Mouse (Mus musculus) gastrocnemius, postnatal 36 days (tissue): ENCODE results near the gene Ldlrad3. TPM values are rescaled to one million over a fixed set of nuclear protein-coding genes. Genes with fewer than 3 reads are reported as not detected.

Source experiments
- DNase-seq, 2 experiments: peaks; one replicate each; pipeline ENCODE4 v3.0.0; 2022
- intact Hi-C: fragments of 180-260 bp; cut with DNase I; formaldehyde crosslinking; loops from one replicate; pipeline ENCODE4 v1.15.1; 2025
- total RNA-seq, 2 experiments: library from RNA; stranded (reverse); gene quantifications; 2 replicates each; pipeline ENCODE4 v1.2.3; 2021

Gene Ldlrad3
- total RNA-seq, 2 experiments from 2014 or later, result 4.1 to 5.4 TPM

GRCm38 (mm10) chr2:102021371-102022084, 164.7 kb downstream of the Ldlrad3 start:
- no peak for DNase-seq
- intact Hi-C loops, result loop anchor here (5.0 kb wide), 1 partner anchor 114 kb away; no protein-coding TSS in a partner anchor

GRCm38 (mm10) chr2:102020546-102020945, 165.6 kb downstream of the Ldlrad3 start:
- DNase-seq, result no peak
- intact Hi-C loops, result loop anchor here (5.0 kb wide), 1 partner anchor 113 kb away; no protein-coding TSS in a partner anchor

GRCm38 (mm10) chr2:102014538-102015113, 171.6 kb downstream of the Ldlrad3 start:
- DNase-seq, result no peak
- intact Hi-C loops, result no loop called here

- DNase-seq, result no peak
- intact Hi-C loops, result no loop called here
Measured at GRCm38 (mm10) chr2:102011311-102011975, 174.7 kb downstream of the Ldlrad3 start.

- DNase-seq, result peak in 1 of 2 experiments; percentile 17
- intact Hi-C loops, result no loop called here
Measured at GRCm38 (mm10) chr2:102009766-102010265, 176.4 kb downstream of the Ldlrad3 start.

GRCm38 (mm10) chr2:102006143-102006542, 180.0 kb downstream of the Ldlrad3 start:
- no peak for DNase-seq
- intact Hi-C loops, result no loop called here

GRCm38 (mm10) chr2:102005377-102006007, 180.7 kb downstream of the Ldlrad3 start:
- no peak for DNase-seq
- intact Hi-C loops, result no loop called here

GRCm38 (mm10) chr2:102003776-102004264, 182.4 kb downstream of the Ldlrad3 start:
- intact Hi-C loops, result no loop called here
- no peak for DNase-seq

- no peak for DNase-seq
- intact Hi-C loops, result no loop called here
Measured at GRCm38 (mm10) chr2:102002974-102003775, 183.0 kb downstream of the Ldlrad3 start.

GRCm38 (mm10) chr2:102002408-102002973, 183.7 kb downstream of the Ldlrad3 start:
- intact Hi-C loops, result no loop called here
- no peak for DNase-seq

- intact Hi-C loops, result no loop called here
- DNase-seq, result no peak
Measured at GRCm38 (mm10) chr2:102001661-102002060, 184.5 kb downstream of the Ldlrad3 start.

- intact Hi-C loops, result no loop called here
- DNase-seq, result no peak
Measured at GRCm38 (mm10) chr2:101998911-101999572, 187.1 kb downstream of the Ldlrad3 start.

- intact Hi-C loops, result no loop called here
- no peak for DNase-seq
Measured at GRCm38 (mm10) chr2:101997013-101997412, 189.2 kb downstream of the Ldlrad3 start.

- no peak for DNase-seq
- intact Hi-C loops, result no loop called here
Measured at GRCm38 (mm10) chr2:101992574-101993310, 193.4 kb downstream of the Ldlrad3 start.

- intact Hi-C loops, result no loop called here
- no peak for DNase-seq
Measured at GRCm38 (mm10) chr2:101991726-101992125, 194.5 kb downstream of the Ldlrad3 start.

- intact Hi-C loops, result no loop called here
- DNase-seq, result no peak
Measured at GRCm38 (mm10) chr2:101986344-101987087, 199.7 kb downstream of the Ldlrad3 start.

- DNase-seq, result no peak
- intact Hi-C loops, result no loop called here
Measured at GRCm38 (mm10) chr2:101983853-101984543, 202.2 kb downstream of the Ldlrad3 start.
